In genomic region chr6:140304105-140304504, GRCm38 (mm10) we compare ENCODE assay signal across 31 mouse cellular contexts.
DNase-seq lines count a peak whose midpoint lies in the region; ATAC-seq and TF ChIP-seq lines count a peak whose summit lies in the region.
"Had no signal": no experiment of that assay in that cellular context is flagged by ENCODE, and none has a peak within 500 bp of the region (broad histone marks: within the 10 kb centered on the region; RNA-seq: fewer than 3 reads in every experiment).

No protein-coding gene starts in this region.

- H3K27ac ChIP-seq in forebrain, embryonic 11.5 days (ENCODE audit: low read depth, low read length): no peak overlapping the region
- H3K27ac ChIP-seq in forebrain, embryonic 16.5 days (ENCODE audit: low read length): no peak overlapping the region
- H3K27ac ChIP-seq in liver, postnatal 0 days (ENCODE audit: low read depth): no peak overlapping the region
- H3K27ac ChIP-seq in liver, embryonic 11.5 days (ENCODE audit: low read depth, low read length): no peak overlapping the region
- H3K27ac ChIP-seq: hindbrain, embryonic 13.5 days; limb, embryonic 12.5 days; liver, embryonic 14.5 days; midbrain, embryonic 12.5 days; neural tube, embryonic 12.5 days had no signal

- H3K4me3 ChIP-seq in forebrain, embryonic 11.5 days (ENCODE audit: low read depth, low read length): no peak overlapping the region
- H3K4me3 ChIP-seq in forebrain, embryonic 16.5 days (replicated peaks; ENCODE audit: low read length): no peak overlapping the region
- H3K4me3 ChIP-seq in liver, postnatal 0 days (ENCODE audit: low read depth, low read length): no peak overlapping the region
- no peak overlapping the region for H3K4me3 ChIP-seq in liver, embryonic 11.5 days (ENCODE audit: low read depth, low read length)
- H3K4me3 ChIP-seq: hindbrain, embryonic 13.5 days; limb, embryonic 12.5 days; megakaryocyte, embryonic 14.5 days; midbrain, embryonic 12.5 days; myocyte; neural tube, embryonic 12.5 days had no signal

- no peaks in the 10 kb centered on the region for H3K36me3 ChIP-seq in forebrain, embryonic 11.5 days (ENCODE audit: control insufficient read depth, insufficient read depth, low read length)
- H3K36me3 ChIP-seq in forebrain, embryonic 16.5 days (ENCODE audit: control insufficient read depth, insufficient read depth): no peaks in the 10 kb centered on the region
- no peaks in the 10 kb centered on the region for H3K36me3 ChIP-seq in liver, postnatal 0 days (replicated peaks; ENCODE audit: insufficient read depth, low read length)
- H3K36me3 ChIP-seq in liver, embryonic 11.5 days (ENCODE audit: control insufficient read depth, insufficient read depth, low read length): no peaks in the 10 kb centered on the region
- H3K36me3 ChIP-seq: hindbrain, embryonic 13.5 days; limb, embryonic 12.5 days; midbrain, embryonic 12.5 days; neural tube, embryonic 12.5 days had no signal

- H3K27me3 ChIP-seq in forebrain, embryonic 11.5 days (ENCODE audit: control insufficient read depth, insufficient read depth, low read length): no peaks in the 10 kb centered on the region
- H3K27me3 ChIP-seq in forebrain, embryonic 16.5 days (replicated peaks; ENCODE audit: control insufficient read depth, insufficient read depth, low read length): no peaks in the 10 kb centered on the region
- no peaks in the 10 kb centered on the region for H3K27me3 ChIP-seq in liver, postnatal 0 days (ENCODE audit: insufficient read depth, low read length)
- H3K27me3 ChIP-seq in liver, embryonic 11.5 days (replicated peaks; ENCODE audit: control insufficient read depth, insufficient read depth, low read length): no peaks in the 10 kb centered on the region
- H3K27me3 ChIP-seq: hindbrain, embryonic 13.5 days; limb, embryonic 12.5 days; megakaryocyte, embryonic 14.5 days; midbrain, embryonic 12.5 days; neural tube, embryonic 12.5 days had no signal

- ATAC-seq in forebrain, embryonic 11.5 days (replicated peaks; ENCODE audit: low FRiP score): 0 out of 2 replicates have a peak, but pooled peaks have one; percentile 39
- no peak for ATAC-seq in forebrain, embryonic 16.5 days
- ATAC-seq in liver, postnatal 0 days: peak; percentile 33; the same call in 1 of the 2 replicates
- ATAC-seq in liver, embryonic 11.5 days (replicated peaks; ENCODE audit: low FRiP score): no peak
- ATAC-seq: CD4-positive, CD25-positive, alpha-beta regulatory T cell, adult 4 months; forebrain, embryonic 14.5 days; intestine, embryonic 16.5 days had no signal

- no peak overlapping the region for H3K4me2 ChIP-seq in forebrain, embryonic 11.5 days (ENCODE audit: low read depth, low read length, severe bottlenecking)
- H3K4me2 ChIP-seq in forebrain, embryonic 16.5 days (ENCODE audit: low read length): no peak overlapping the region
- no peak overlapping the region for H3K4me2 ChIP-seq in liver, postnatal 0 days (ENCODE audit: low read depth, low read length)
- no peak overlapping the region for H3K4me2 ChIP-seq in liver, embryonic 11.5 days
- H3K4me2 ChIP-seq: heart, embryonic 11.5 days; hindbrain, embryonic 13.5 days; limb, embryonic 12.5 days; midbrain, embryonic 12.5 days; neural tube, embryonic 12.5 days had no signal

- TF ChIP-seq EP300 in liver, postnatal 0 days (IDR thresholded peaks at IDR 0.05; ENCODE audit: low read depth): no peak

- WGBS in forebrain, embryonic 11.5 days: 76% methylated on average over 5 of the region's 5 CpGs
- 85% methylated on average over 5 of the region's 5 CpGs for WGBS in forebrain, embryonic 16.5 days
- WGBS in liver, postnatal 0 days (ENCODE audit: insufficient replicate concordance): 63% methylated on average over 5 of the region's 5 CpGs
- 69% methylated on average over 5 of the region's 5 CpGs for WGBS in liver, embryonic 11.5 days

- DNase-seq in forebrain, embryonic 11.5 days (ENCODE audit: low spot score): no peak
- DNase-seq in liver, postnatal 0 days: no peak
- DNase-seq in liver, embryonic 11.5 days (ENCODE audit: low spot score): no peak
- DNase-seq in 416B (ENCODE audit: low read depth): peak; percentile 11
- peak; percentile 96 for DNase-seq in R1 (ENCODE audit: low read depth, low spot score)
- no peak for DNase-seq in T-cell, adult 2 months (ENCODE audit: low spot score)
- DNase-seq: adrenal gland, postnatal 25 days; cerebellum, adult 11-12 months; cerebellum, adult 9-11 months; gastrocnemius, postnatal 25 days; heart, adult 18-20 months; heart, postnatal 4 days; kidney, adult 9 months; kidney, postnatal 14 days; layer of hippocampus, adult 9-11 months; lung, postnatal 4 days; right cerebral cortex, postnatal 4 days; thymus, adult 2 months; thymus, postnatal 36 days had no signal

- H3K4me1 ChIP-seq in forebrain, embryonic 11.5 days (replicated peaks; ENCODE audit: control insufficient read depth, insufficient read depth, low read length): no peaks in the 10 kb centered on the region
- H3K4me1 ChIP-seq in forebrain, embryonic 16.5 days (replicated peaks; ENCODE audit: control insufficient read depth, insufficient read depth, low read length): peaks cover 5% of the 10 kb centered on the region
- H3K4me1 ChIP-seq in liver, postnatal 0 days (ENCODE audit: insufficient read depth): 0 out of 2 replicates have a peak, but pooled peaks cover 3% of the 10 kb centered on the region
- H3K4me1 ChIP-seq in liver, embryonic 11.5 days (replicated peaks; ENCODE audit: control insufficient read depth, insufficient read depth, low read length): no peaks in the 10 kb centered on the region
- H3K4me1 ChIP-seq: megakaryocyte, embryonic 14.5 days; midbrain, embryonic 12.5 days had no signal

- no peak overlapping the region for H3K9ac ChIP-seq in forebrain, embryonic 11.5 days (ENCODE audit: low read length)
- H3K9ac ChIP-seq in forebrain, embryonic 16.5 days (replicated peaks; ENCODE audit: low read depth, low read length): no peak overlapping the region
- no peak overlapping the region for H3K9ac ChIP-seq in liver, postnatal 0 days (replicated peaks)
- H3K9ac ChIP-seq in liver, embryonic 11.5 days (ENCODE audit: low read depth, low read length): no peak overlapping the region
- H3K9ac ChIP-seq: hindbrain, embryonic 13.5 days; limb, embryonic 12.5 days; liver, embryonic 14.5 days; midbrain, embryonic 12.5 days; neural tube, embryonic 12.5 days had no signal

- TF ChIP-seq CTCF in liver, postnatal 0 days (IDR thresholded peaks at IDR 0.05; ENCODE audit: low read depth): no peak

- no peaks in the 10 kb centered on the region for H3K9me3 ChIP-seq in forebrain, embryonic 11.5 days (ENCODE audit: control insufficient read depth, low read length)
- no peaks in the 10 kb centered on the region for H3K9me3 ChIP-seq in forebrain, embryonic 16.5 days (ENCODE audit: control insufficient read depth, low read length)
- H3K9me3 ChIP-seq in liver, postnatal 0 days (ENCODE audit: low read length): peaks cover 6% of the 10 kb centered on the region; the same call in 1 of the 2 replicates
- H3K9me3 ChIP-seq in liver, embryonic 11.5 days (ENCODE audit: control insufficient read depth, low read length): no peaks in the 10 kb centered on the region; the same call in 1 of the 2 replicates
- H3K9me3 ChIP-seq: hindbrain, embryonic 13.5 days; limb, embryonic 12.5 days; midbrain, embryonic 12.5 days; neural tube, embryonic 12.5 days had no signal

Comparison
In these comparisons a context has a peak if more than half of its experiments do, and no peak if none do; other contexts are left out.
1. ATAC-seq: peak in forebrain, embryonic 11.5 days (single experiment) and liver, postnatal 0 days (single experiment); none in forebrain, embryonic 16.5 days (single experiment) and liver, embryonic 11.5 days (single experiment).
2. DNase-seq: peak in 416B (single experiment) and R1 (single experiment); none in forebrain, embryonic 11.5 days (single experiment), liver, postnatal 0 days (single experiment), liver, embryonic 11.5 days (single experiment) and T-cell, adult 2 months (single experiment).